Comparison of ENCODE assay signal across 19 mouse cellular contexts in the genomic region with DNA sequence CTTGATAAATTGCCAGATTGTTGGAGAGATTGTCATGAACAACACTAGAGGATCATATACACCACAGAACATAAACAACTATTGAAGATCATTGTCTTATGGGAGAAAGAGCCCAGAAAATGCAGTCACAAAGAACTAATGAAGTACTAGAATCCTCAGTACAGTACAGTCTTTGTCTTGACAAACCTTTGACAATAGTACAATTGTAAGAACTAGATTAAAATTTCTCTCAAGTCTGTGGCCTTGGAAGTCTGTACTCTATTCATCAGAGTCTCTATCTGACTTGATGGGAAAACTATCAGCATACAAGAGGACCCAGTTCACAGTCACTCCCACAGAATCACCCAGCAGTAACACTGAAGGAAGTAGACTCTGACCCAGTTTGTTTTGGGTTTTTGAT.
DNase-seq lines count a peak whose midpoint lies in the region; ATAC-seq and TF ChIP-seq lines count a peak whose summit lies in the region.
"Had no signal": no experiment of that assay in that cellular context is flagged by ENCODE, and none has a peak within 500 bp of the region (broad histone marks: within the 10 kb centered on the region; RNA-seq: fewer than 3 reads in every experiment).

No protein-coding gene starts in this region.

- no peak for DNase-seq in hindbrain, embryonic 11.5 days (ENCODE audit: low spot score)
- DNase-seq in lung, postnatal 10 days, result no peak
- peak; percentile 17 for DNase-seq in testis, postnatal 14 days (ENCODE audit: low spot score)
- DNase-seq in testis, postnatal 10 days (ENCODE audit: low spot score), result no peak
- peak; percentile 28 for DNase-seq in brain, embryonic 14.5 days (ENCODE audit: low read depth)
- DNase-seq in adrenal gland, postnatal 36 days, result no peak
- DNase-seq: adrenal gland, postnatal 14 days; cerebellum, postnatal 10 days; embryo, embryonic 11 days; gastrocnemius, adult 2 months; gastrocnemius, postnatal 25 days had no signal

- no peaks in the 10 kb centered on the region for H3K36me3 ChIP-seq in hindbrain, embryonic 16.5 days (ENCODE audit: control insufficient read depth, insufficient read depth, low read length)
- H3K36me3 ChIP-seq in hindbrain, embryonic 11.5 days (ENCODE audit: control insufficient read depth, insufficient read depth, low read length), result no peaks in the 10 kb centered on the region
- H3K36me3 ChIP-seq in lung, embryonic 16.5 days (ENCODE audit: control insufficient read depth, insufficient read depth, low read length), result no peaks in the 10 kb centered on the region
- H3K36me3 ChIP-seq: embryonic facial prominence, embryonic 15.5 days; heart, embryonic 12.5 days; hindbrain, embryonic 10.5 days; intestine, embryonic 15.5 days had no signal

- H3K27ac ChIP-seq in hindbrain, embryonic 16.5 days (ENCODE audit: low read depth, low read length), result no peak overlapping the region
- H3K27ac ChIP-seq in hindbrain, embryonic 11.5 days (ENCODE audit: low read depth, low read length), result no peak overlapping the region
- no peak overlapping the region for H3K27ac ChIP-seq in lung, embryonic 16.5 days (ENCODE audit: low read length)
- H3K27ac ChIP-seq: embryonic facial prominence, embryonic 15.5 days; forebrain, embryonic 10.5 days; gastrocnemius, adult 2 months; hindbrain, embryonic 10.5 days; intestine, embryonic 15.5 days had no signal

- no peak for TF ChIP-seq POLR2A in brain, embryonic 14.5 days (IDR thresholded peaks at IDR 0.05; ENCODE audit: borderline replicate concordance, extremely low read depth, insufficient read depth, insufficient read length, poor library complexity, severe bottlenecking)

- no peak overlapping the region for H3K9ac ChIP-seq in hindbrain, embryonic 16.5 days (ENCODE audit: low read depth, low read length)
- H3K9ac ChIP-seq in hindbrain, embryonic 11.5 days (ENCODE audit: low read depth, low read length), result no peak overlapping the region
- no peak overlapping the region for H3K9ac ChIP-seq in lung, embryonic 16.5 days (ENCODE audit: low read length)
- H3K9ac ChIP-seq: embryonic facial prominence, embryonic 15.5 days; heart, embryonic 12.5 days; intestine, embryonic 15.5 days had no signal

- peak; percentile 67; the same call in 1 of the 2 replicates for ATAC-seq in hindbrain, embryonic 16.5 days
- no peak for ATAC-seq in hindbrain, embryonic 11.5 days (ENCODE audit: low FRiP score)
- ATAC-seq in lung, embryonic 16.5 days (ENCODE audit: low read depth), result peak; percentile 31; the same call in 1 of the 2 replicates
- ATAC-seq: intestine, embryonic 15.5 days had no signal

- no peaks in the 10 kb centered on the region for H3K9me3 ChIP-seq in hindbrain, embryonic 16.5 days (ENCODE audit: control insufficient read depth, low read length)
- no peaks in the 10 kb centered on the region for H3K9me3 ChIP-seq in hindbrain, embryonic 11.5 days (ENCODE audit: control insufficient read depth, low read length)
- no peaks in the 10 kb centered on the region for H3K9me3 ChIP-seq in lung, embryonic 16.5 days (ENCODE audit: control insufficient read depth, low read length)
- H3K9me3 ChIP-seq: embryonic facial prominence, embryonic 15.5 days; forebrain, embryonic 10.5 days; heart, embryonic 12.5 days; hindbrain, embryonic 10.5 days; intestine, embryonic 15.5 days had no signal

- no peak overlapping the region for H3K4me2 ChIP-seq in hindbrain, embryonic 16.5 days (ENCODE audit: low read length)
- no peak overlapping the region for H3K4me2 ChIP-seq in hindbrain, embryonic 11.5 days (replicated peaks; ENCODE audit: low read depth, low read length)
- H3K4me2 ChIP-seq in lung, embryonic 16.5 days (ENCODE audit: low read depth, low read length), result no peak overlapping the region
- H3K4me2 ChIP-seq: embryonic facial prominence, embryonic 15.5 days; heart, embryonic 12.5 days; intestine, embryonic 15.5 days had no signal

- TF ChIP-seq CTCF in brain, embryonic 14.5 days (IDR thresholded peaks at IDR 0.05; ENCODE audit: borderline replicate concordance, extremely low read depth, insufficient read depth, insufficient read length), result no peak

- H3K4me1 ChIP-seq in hindbrain, embryonic 16.5 days (ENCODE audit: control insufficient read depth, insufficient read depth, low read depth, low read length), result no peaks in the 10 kb centered on the region
- no peaks in the 10 kb centered on the region for H3K4me1 ChIP-seq in hindbrain, embryonic 11.5 days (replicated peaks; ENCODE audit: control insufficient read depth, insufficient read depth, low read length)
- no peaks in the 10 kb centered on the region for H3K4me1 ChIP-seq in lung, embryonic 16.5 days (replicated peaks; ENCODE audit: control insufficient read depth, insufficient read depth, low read length)
- H3K4me1 ChIP-seq: embryonic facial prominence, embryonic 15.5 days; forebrain, embryonic 10.5 days; heart, embryonic 12.5 days; hindbrain, embryonic 10.5 days; intestine, embryonic 15.5 days had no signal

- no peaks in the 10 kb centered on the region for H3K27me3 ChIP-seq in hindbrain, embryonic 16.5 days (replicated peaks; ENCODE audit: control insufficient read depth, insufficient read depth, low read length)
- no peaks in the 10 kb centered on the region for H3K27me3 ChIP-seq in hindbrain, embryonic 11.5 days (ENCODE audit: control insufficient read depth, insufficient read depth, low read length)
- no peaks in the 10 kb centered on the region for H3K27me3 ChIP-seq in lung, embryonic 16.5 days (ENCODE audit: control insufficient read depth, insufficient read depth, low read depth, low read length)
- H3K27me3 ChIP-seq: intestine, embryonic 15.5 days had no signal

- H3K4me3 ChIP-seq in hindbrain, embryonic 16.5 days (ENCODE audit: low read length), result no peak overlapping the region
- no peak overlapping the region for H3K4me3 ChIP-seq in hindbrain, embryonic 11.5 days (ENCODE audit: low read depth, low read length)
- H3K4me3 ChIP-seq in lung, embryonic 16.5 days (ENCODE audit: low read length), result no peak overlapping the region
- H3K4me3 ChIP-seq: embryonic facial prominence, embryonic 15.5 days; erythroblast, embryonic 14.5 days; forebrain, embryonic 10.5 days; gastrocnemius, adult 2 months; heart, embryonic 12.5 days; hindbrain, embryonic 10.5 days; intestine, embryonic 15.5 days had no signal

Comparison
In these comparisons a context has a peak if more than half of its experiments do, and no peak if none do; other contexts are left out.
1. DNase-seq: peak in testis, postnatal 14 days (single experiment) and brain, embryonic 14.5 days (single experiment); none in hindbrain, embryonic 11.5 days (single experiment), lung, postnatal 10 days (single experiment), testis, postnatal 10 days (single experiment) and adrenal gland, postnatal 36 days (0 of 2).